Mouse (Mus musculus) embryo, embryonic 10 days (tissue): Measurements from ENCODE around the gene Hist1h2ak.

ENCODE experiments used
- DNase-seq: peaks from one replicate; pipeline ENCODE4 v3.0.0-alpha.2; 2015; ENCODE audit warnings: low spot score

Hist1h2ak gene

GRCm38 (mm10) chr13:21755707-21756106, 2.1 kb upstream of the Hist1h2ak start:
- no peak for DNase-seq

GRCm38 (mm10) chr13:21754294-21755001, 821 bp upstream of the Hist1h2ak start:
- DNase-seq: peak; percentile 56

- peak; percentile 31 for DNase-seq
Observed at GRCm38 (mm10) chr13:21753051-21753523, 540 bp downstream of the Hist1h2ak start.

- peak; percentile 48 for DNase-seq
Observed at GRCm38 (mm10) chr13:21752356-21752755, 1.3 kb downstream of the Hist1h2ak start.

- no peak for DNase-seq
Observed at GRCm38 (mm10) chr13:21751827-21752226, 1.8 kb downstream of the Hist1h2ak start.

- DNase-seq: no peak
Observed at GRCm38 (mm10) chr13:21751417-21751816, 2.2 kb downstream of the Hist1h2ak start.

GRCm38 (mm10) chr13:21750159-21751017, 3.2 kb downstream of the Hist1h2ak start, which contains the start of gene Hist1h4k:
Hist1h4k (minus strand) TSS chr13:21750505.
- peak; percentile 91 for DNase-seq

GRCm38 (mm10) chr13:21749387-21750158, 4.1 kb downstream of the Hist1h2ak start:
- DNase-seq: peak; percentile 71

- no peak for DNase-seq
Observed at GRCm38 (mm10) chr13:21745006-21745405, 8.6 kb downstream of the Hist1h2ak start.

- peak; percentile 91 for DNase-seq
Observed at GRCm38 (mm10) chr13:21734906-21735767, 18.5 kb downstream of the Hist1h2ak start, which contains the start of gene Hist1h4j. Hist1h4j (plus strand) TSS chr13:21735064.

GRCm38 (mm10) chr13:21734010-21734905, 19.4 kb downstream of the Hist1h2ak start:
- DNase-seq: peak; percentile 95

- peak; percentile 64 for DNase-seq
Observed at GRCm38 (mm10) chr13:21733466-21733865, 20.2 kb downstream of the Hist1h2ak start.

GRCm38 (mm10) chr13:21729544-21729943, 24.1 kb downstream of the Hist1h2ak start:
- no peak for DNase-seq

GRCm38 (mm10) chr13:21727948-21728572, 25.6 kb downstream of the Hist1h2ak start:
- DNase-seq: peak; percentile 72

GRCm38 (mm10) chr13:21722993-21723836, 30.4 kb downstream of the Hist1h2ak start:
- peak; percentile 57 for DNase-seq

GRCm38 (mm10) chr13:21722373-21722925, 31.2 kb downstream of the Hist1h2ak start:
- DNase-seq: peak; percentile 75

GRCm38 (mm10) chr13:21721757-21722372, 31.8 kb downstream of the Hist1h2ak start, which contains the start of gene Hist1h2bm:
Hist1h2bm (plus strand) TSS chr13:21722044.
- DNase-seq: peak; percentile 96
